Mouse (Mus musculus) spleen, adult 2 months (tissue): Measurements from ENCODE around the gene Parvb.

Source experiments
- CTCF ChIP-seq: fragments of 200-500 bp; IDR thresholded peaks from 2 replicates; pipeline ENCODE4 v1.5.1; 2011; ENCODE audit warnings: mild to moderate bottlenecking, inconsistent platforms; ENCODE audit not compliant: insufficient read depth, insufficient read length, insufficient replicate concordance; ENCODE audit errors: extremely low read depth
- POLR2A ChIP-seq: fragments of 200-500 bp; IDR thresholded peaks from 2 replicates; pipeline ENCODE4 v1.6.1; 2011; ENCODE audit warnings: low read depth, low read length, inconsistent platforms

DNA sequence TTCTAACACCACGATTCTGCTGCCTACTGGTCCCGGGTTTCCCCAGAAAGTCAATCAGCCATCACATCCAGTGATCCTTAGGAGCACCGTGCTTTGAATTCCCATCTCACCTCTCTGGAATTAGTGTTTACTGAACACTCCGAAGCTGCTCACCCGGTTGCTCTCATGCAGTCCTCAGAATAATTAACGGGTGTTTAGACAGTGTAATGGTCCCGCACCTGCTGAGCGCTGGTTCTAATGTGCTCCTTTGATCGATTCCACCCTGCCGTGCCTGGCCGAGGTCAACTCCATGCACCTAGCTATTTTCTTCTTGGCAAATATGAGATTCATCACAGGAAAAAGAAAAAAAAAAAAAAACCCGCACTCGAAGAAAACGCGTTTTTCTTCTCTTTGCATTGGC, 6.7 kb downstream of the Parvb start:
- TF ChIP-seq POLR2A = no peak
- TF ChIP-seq CTCF = no peak
